8 mouse cellular contexts compared by ENCODE assay signal in the genomic region with DNA sequence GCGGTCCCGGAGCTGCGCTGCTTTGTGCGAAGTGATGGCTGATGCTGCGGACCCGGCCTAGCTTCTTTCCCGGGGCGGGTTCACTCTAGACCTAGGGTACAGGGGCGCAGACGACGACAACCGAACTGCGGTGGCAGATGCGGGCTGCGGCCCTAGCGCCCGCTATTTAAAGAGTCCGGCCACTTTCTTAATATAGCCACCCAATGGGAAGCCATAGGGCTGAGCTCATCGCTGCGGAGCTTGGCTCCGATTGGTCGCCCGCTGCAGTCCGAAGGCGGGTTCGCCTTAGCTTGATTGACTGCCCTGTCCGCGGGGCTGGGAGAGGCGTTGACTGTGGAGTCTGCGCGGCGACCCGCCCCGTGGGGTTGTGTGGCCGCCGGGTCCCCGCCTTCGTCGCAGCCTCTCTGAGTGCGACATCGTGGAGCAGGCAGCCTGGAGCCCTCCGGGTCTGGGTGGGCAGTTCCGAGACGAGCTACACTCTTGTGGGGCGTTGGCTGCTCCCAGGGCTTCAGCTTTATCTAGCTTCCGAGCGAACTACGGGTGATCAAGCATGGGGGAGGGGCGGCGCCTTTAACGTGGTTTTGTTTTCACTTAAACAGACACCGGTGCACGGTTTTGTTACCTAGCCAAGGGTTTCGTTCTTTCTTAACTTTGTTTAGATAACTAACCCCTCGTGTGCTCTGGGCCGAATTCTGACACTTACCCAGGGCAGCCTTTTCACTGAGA. TPM values are rescaled to one million over a fixed set of nuclear protein-coding genes. Genes with fewer than 3 reads are reported as not detected.
DNase-seq lines count a peak whose midpoint lies in the region; ATAC-seq lines count a peak whose summit lies in the region.

A gene (minus strand): TSS at position 139 of the 726 bp plus-strand sequence.

- DNase-seq in NIH3T3 (ENCODE audit: low read depth): peak; percentile 97
- DNase-seq in cerebellum, postnatal 10 days: peak; percentile 96 to 98
- DNase-seq in frontal cortex, postnatal 14 days (ENCODE audit: low spot score in 2 of 2): peak; percentile 97 to 98
- peak; percentile 96 to 98 for DNase-seq in layer of hippocampus, postnatal 25 days (ENCODE audit: extremely low spot score in 1 of 2, low spot score in 1 of 2)
- DNase-seq in lung, postnatal 25 days (ENCODE audit: low spot score): peak; percentile 98
- peak; percentile 99 for DNase-seq in retina, embryonic 14.5 days (ENCODE audit: low spot score)
- DNase-seq in thymus, postnatal 4 days: peak; percentile 79

- H3K27ac ChIP-seq in hindbrain, embryonic 13.5 days: peak within 1 kb of the TSS; percentile 100

- peak within 1 kb of the TSS; percentile 91 for H3K4me2 ChIP-seq in hindbrain, embryonic 13.5 days

- H3K4me3 ChIP-seq in hindbrain, embryonic 13.5 days: peak within 1 kb of the TSS; percentile 81

- H3K9me3 ChIP-seq in hindbrain, embryonic 13.5 days: no peaks in the 10 kb centered on the region

- under 1% methylated on average over 56 of the region's 56 CpGs for WGBS in hindbrain, embryonic 13.5 days

- peak within 1 kb of the TSS; percentile 98 for H3K9ac ChIP-seq in hindbrain, embryonic 13.5 days

- no peaks in the 10 kb centered on the region for H3K36me3 ChIP-seq in hindbrain, embryonic 13.5 days

- H3K4me1 ChIP-seq in hindbrain, embryonic 13.5 days (replicated peaks): peaks cover 35% of the 10 kb centered on the region

- peak; percentile 97 for ATAC-seq in hindbrain, embryonic 13.5 days (ENCODE audit: low FRiP score)

- H3K27me3 ChIP-seq in hindbrain, embryonic 13.5 days: no peaks in the 10 kb centered on the region

RNA-seq across cellular contexts. Expression of the gene that starts here (rescaled TPM):
- polyA plus RNA-seq in hindbrain, embryonic 13.5 days (2015; fragmentation: Nextera tagmentation; extraction: Ambion mirVana): 68.7 and 71.7 TPM in 2 replicates
- 100 to 1,000 TPM; 336 to 418 TPM for total RNA-seq in layer of hippocampus, postnatal 25 days (2021)

Comparison
In these comparisons a context has a peak if more than half of its experiments do, and no peak if none do; other contexts are left out.
1. Peak in every context shown above with its lines: DNase-seq, ATAC-seq, H3K4me3 ChIP-seq and H3K27ac ChIP-seq.